In genomic region chr2:166544575-166545251, GRCm38 (mm10) we compare ENCODE assay signal across 10 mouse cellular contexts.
DNase-seq lines count a peak whose midpoint lies in the region; ATAC-seq and TF ChIP-seq lines count a peak whose summit lies in the region.
"Had no signal": no experiment of that assay in that cellular context is flagged by ENCODE, and none has a peak within 500 bp of the region (broad histone marks: within the 10 kb centered on the region; RNA-seq: fewer than 3 reads in every experiment).

No protein-coding gene starts in this region.

- peak; percentile 50 for TF ChIP-seq CTCF in kidney, postnatal 0 days (IDR thresholded peaks at IDR 0.05; ENCODE audit: low read depth)

- H3K27ac ChIP-seq in kidney, postnatal 0 days, result no peak overlapping the region
- H3K27ac ChIP-seq in embryonic facial prominence, embryonic 15.5 days (replicated peaks), result no peak overlapping the region
- H3K27ac ChIP-seq: limb, embryonic 15.5 days; midbrain, embryonic 13.5 days had no signal

- no peaks in the 10 kb centered on the region for H3K27me3 ChIP-seq in kidney, postnatal 0 days (ENCODE audit: insufficient read depth, low read length)
- no peaks in the 10 kb centered on the region for H3K27me3 ChIP-seq in embryonic facial prominence, embryonic 15.5 days
- H3K27me3 ChIP-seq: limb, embryonic 15.5 days; midbrain, embryonic 13.5 days had no signal

- DNase-seq in kidney, postnatal 0 days (ENCODE audit: low spot score), result peak; percentile 49
- no peak for DNase-seq in kidney, adult 8-10 months
- peak; percentile 51 for DNase-seq in thymus, postnatal 0 days (ENCODE audit: low spot score)
- DNase-seq in thymus, postnatal 25 days, result no peak
- DNase-seq in MN1 (ENCODE audit: low spot score), result no peak
- DNase-seq: heart, adult 11 months had no signal

- no peak overlapping the region for H3K4me2 ChIP-seq in kidney, postnatal 0 days (ENCODE audit: low read length)
- H3K4me2 ChIP-seq in embryonic facial prominence, embryonic 15.5 days (replicated peaks), result no peak overlapping the region
- H3K4me2 ChIP-seq: limb, embryonic 15.5 days; midbrain, embryonic 13.5 days had no signal

- no peaks in the 10 kb centered on the region for H3K9me3 ChIP-seq in kidney, postnatal 0 days (replicated peaks; ENCODE audit: low read length)
- no peaks in the 10 kb centered on the region for H3K9me3 ChIP-seq in embryonic facial prominence, embryonic 15.5 days (replicated peaks)
- H3K9me3 ChIP-seq: limb, embryonic 15.5 days; midbrain, embryonic 13.5 days had no signal

- H3K4me3 ChIP-seq in kidney, postnatal 0 days (replicated peaks; ENCODE audit: low read depth, low read length), result no peak overlapping the region
- H3K4me3 ChIP-seq in embryonic facial prominence, embryonic 15.5 days (replicated peaks), result no peak overlapping the region
- H3K4me3 ChIP-seq: limb, embryonic 15.5 days; midbrain, embryonic 13.5 days had no signal

- ATAC-seq in kidney, postnatal 0 days (replicated peaks; ENCODE audit: low FRiP score, low read depth), result peak; percentile 34; the same call in 1 of the 2 replicates
- peak; percentile 26; the same call in 1 of the 2 replicates for ATAC-seq in embryonic facial prominence, embryonic 15.5 days (ENCODE audit: insufficient number of reproducible peaks, low FRiP score, low TSS enrichment, low read depth)
- ATAC-seq in cerebellum, adult (ENCODE audit: insufficient number of reproducible peaks, low FRiP score, low TSS enrichment), result no peak
- ATAC-seq: midbrain, embryonic 13.5 days had no signal

- 44% methylated on average over 7 of the region's 7 CpGs for WGBS in kidney, postnatal 0 days
- WGBS in embryonic facial prominence, embryonic 15.5 days, result 53% methylated on average over 7 of the region's 7 CpGs

- no peak overlapping the region for H3K9ac ChIP-seq in kidney, postnatal 0 days (ENCODE audit: low read depth, low read length)
- H3K9ac ChIP-seq in embryonic facial prominence, embryonic 15.5 days, result no peak overlapping the region
- H3K9ac ChIP-seq: limb, embryonic 15.5 days; midbrain, embryonic 13.5 days had no signal

- H3K4me1 ChIP-seq in kidney, postnatal 0 days (replicated peaks; ENCODE audit: insufficient read depth, low read length), result peaks cover 21% of the 10 kb centered on the region
- peaks cover 21% of the 10 kb centered on the region for H3K4me1 ChIP-seq in embryonic facial prominence, embryonic 15.5 days

- no peaks in the 10 kb centered on the region for H3K36me3 ChIP-seq in kidney, postnatal 0 days (ENCODE audit: insufficient read depth, low read length)
- no peaks in the 10 kb centered on the region for H3K36me3 ChIP-seq in embryonic facial prominence, embryonic 15.5 days
- H3K36me3 ChIP-seq: limb, embryonic 15.5 days; midbrain, embryonic 13.5 days had no signal

Comparison
In these comparisons a context has a peak if more than half of its experiments do, and no peak if none do; other contexts are left out.
1. DNase-seq: peak in kidney, postnatal 0 days (single experiment) and thymus, postnatal 0 days (single experiment); none in kidney, adult 8-10 months (0 of 2), thymus, postnatal 25 days (single experiment) and MN1 (single experiment).